Mouse (Mus musculus) liver, adult 2 months (tissue): ENCODE results near the gene En1.

Source experiments
- CTCF ChIP-seq: fragments of 200-500 bp; IDR thresholded peaks from 2 replicates; pipeline ENCODE4 v1.5.1; 2011; ENCODE audit warnings: low read depth, low read length, control low read depth
- POLR2A ChIP-seq: fragments of 200-500 bp; IDR thresholded peaks from 2 replicates; pipeline ENCODE4 v1.6.1; 2011; ENCODE audit warnings: low read length, control low read depth; ENCODE audit not compliant: insufficient read depth; ENCODE audit errors: extremely low read depth

- TF ChIP-seq POLR2A (no peak), CTCF (no peak)
These were observed at the start of gene En1 for GRCm38 (mm10) chr1:120602031-120602730.
